Mouse (Mus musculus): ENCODE measurements at regions not wholly inside any gene's neighbourhood (a gene's known extent, or its start where the extent isn't known, plus 50 kb on each side); places are given as distances from the start of the nearest gene placed in this dataset.

DNA sequence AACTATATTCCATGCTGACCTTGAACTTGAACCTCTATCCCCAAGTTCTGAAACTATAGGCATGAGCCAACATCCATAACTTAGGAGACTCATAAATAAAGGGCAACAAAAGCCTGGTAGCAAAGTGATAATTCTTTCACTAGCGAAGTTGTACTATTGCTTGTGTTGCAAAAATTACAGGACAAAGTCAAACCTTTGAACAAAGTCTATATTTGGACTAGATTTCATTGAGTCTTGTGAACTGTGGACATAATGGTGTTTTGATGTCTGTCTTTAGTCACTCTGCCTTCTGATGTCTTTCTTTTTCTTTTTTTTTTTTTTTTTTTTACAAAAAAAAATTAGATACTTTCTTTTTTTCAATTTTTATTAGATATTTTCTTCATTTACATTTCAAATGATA is 594.5 kb downstream of the Etv1 start:
- DNase-seq = no peak
